Mouse (Mus musculus) C2C12 (cell line): ENCODE measurements around the gene Fxyd4.

Experiments
- CTCF ChIP-seq: IDR thresholded peaks from one replicate; pipeline ENCODE4 v1.5.1; 2011; ENCODE audit not compliant: control insufficient read depth, insufficient read depth, insufficient read length
- MYOG ChIP-seq: IDR thresholded peaks from one replicate; pipeline ENCODE4 v1.6.1; 2011; ENCODE audit not compliant: control insufficient read depth, insufficient read length; ENCODE audit errors: extremely low read depth

- no peak for TF ChIP-seq CTCF
- no peak for TF ChIP-seq MYOG
These were observed 49.5 kb downstream of the Fxyd4 start for GRCm38 (mm10) chr6:117888032-117888431.
